Mouse (Mus musculus): ENCODE measurements around the gene Brd4.

DNA sequence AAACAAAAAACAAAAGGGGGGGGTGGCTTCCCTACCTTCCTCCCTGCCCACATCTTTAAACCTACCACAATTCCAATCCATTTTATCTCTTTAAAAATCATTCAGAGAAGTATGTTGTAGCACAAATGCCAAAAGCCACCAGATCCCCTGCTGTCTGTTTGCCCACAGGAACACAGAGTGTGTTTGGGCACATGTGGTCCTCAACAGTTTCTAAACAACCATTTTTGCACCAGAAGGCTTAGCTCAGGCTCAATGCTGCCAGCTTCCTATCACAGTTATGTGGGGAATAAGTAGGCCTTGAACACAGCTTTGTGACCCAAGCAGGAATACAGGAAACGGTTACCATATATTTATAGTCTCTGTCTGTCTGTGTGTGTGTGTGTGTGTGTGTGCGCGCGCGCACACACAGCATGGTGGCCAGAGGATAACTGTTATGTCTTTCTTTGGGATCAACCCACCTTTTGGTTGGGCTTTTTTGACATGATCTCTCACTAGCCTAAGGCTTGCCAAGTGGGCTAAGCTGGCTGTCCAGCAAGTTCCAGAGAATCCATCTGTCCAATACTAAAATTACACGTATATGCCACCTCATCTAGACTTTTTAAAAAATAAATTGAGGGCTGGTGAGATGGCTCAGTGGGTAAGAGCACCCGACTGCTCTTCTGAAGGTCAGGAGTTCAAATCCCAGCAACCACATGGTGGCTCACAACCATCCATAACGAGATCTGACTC is 21.5 kb downstream of the Brd4 start:
- TF ChIP-seq CTCF (IDR thresholded peaks at IDR 0.05; ENCODE audit: low read depth) (no peak), EP300 (IDR thresholded peaks at IDR 0.05; ENCODE audit: low read depth) (no peak)
